Mouse (Mus musculus): Measurements from ENCODE around the gene D930048N14Rik.
"Not testable (repeated sequence)": the region's sequence is repeated elsewhere in the genome, so short reads cannot be mapped to it uniquely, and the experiment has no call there.

Gene D930048N14Rik

GRCm38 (mm10) chr11:51650691-51651515 is at the start of gene D930048N14Rik, which contains the start of gene N4bp3:
Gene D930048N14Rik, plus strand, starts transcription at chr11:51650954.
Gene N4bp3, minus strand, starts transcription at chr11:51650842.
- peak; percentile 64 to 67 for DNase-seq (ENCODE audit: low spot score in 2 of 2)

- DNase-seq (ENCODE audit: low spot score in 2 of 2), result no peak
Observed at GRCm38 (mm10) chr11:51602253-51602652, 48.5 kb upstream of the D930048N14Rik start.

- peak; percentile 88 for DNase-seq (ENCODE audit: low spot score in 2 of 2)
Observed at GRCm38 (mm10) chr11:51605602-51606446, 44.9 kb upstream of the D930048N14Rik start.

GRCm38 (mm10) chr11:51606447-51607095 is 44.2 kb upstream of the D930048N14Rik start, which contains the start of gene Hnrnpab:
Gene Hnrnpab, minus strand, starts transcription at chr11:51606847.
- peak; percentile 99 for DNase-seq (ENCODE audit: low spot score in 2 of 2)

GRCm38 (mm10) chr11:51607096-51607738 is 43.5 kb upstream of the D930048N14Rik start:
- DNase-seq (ENCODE audit: low spot score in 2 of 2), result no peak

GRCm38 (mm10) chr11:51609266-51609909 is 41.4 kb upstream of the D930048N14Rik start:
- DNase-seq (ENCODE audit: low spot score in 2 of 2), result no peak

- DNase-seq (ENCODE audit: low spot score in 2 of 2), result not testable (repeated sequence)
Observed at GRCm38 (mm10) chr11:51609940-51610339, 40.8 kb upstream of the D930048N14Rik start.

GRCm38 (mm10) chr11:51614256-51614655 is 36.5 kb upstream of the D930048N14Rik start:
- DNase-seq (ENCODE audit: low spot score in 2 of 2), result no peak

- no peak for DNase-seq (ENCODE audit: low spot score in 2 of 2)
Observed at GRCm38 (mm10) chr11:51615129-51615528, 35.6 kb upstream of the D930048N14Rik start.

GRCm38 (mm10) chr11:51615601-51616000 is 35.2 kb upstream of the D930048N14Rik start:
- peak; percentile 58 to 60 for DNase-seq (ENCODE audit: low spot score in 2 of 2)

- DNase-seq (ENCODE audit: low spot score in 2 of 2), result not testable (repeated sequence)
Observed at GRCm38 (mm10) chr11:51616113-51616512, 34.6 kb upstream of the D930048N14Rik start.

GRCm38 (mm10) chr11:51617693-51618092 is 33.1 kb upstream of the D930048N14Rik start:
- peak; percentile 71 to 79 for DNase-seq (ENCODE audit: low spot score in 2 of 2)

- DNase-seq (ENCODE audit: low spot score in 2 of 2), result no peak
Observed at GRCm38 (mm10) chr11:51618894-51619408, 31.8 kb upstream of the D930048N14Rik start.

GRCm38 (mm10) chr11:51619409-51620060 is 31.2 kb upstream of the D930048N14Rik start, which contains the start of gene Nhp2:
Gene Nhp2, plus strand, starts transcription at chr11:51619735.
- peak; percentile 94 to 97 for DNase-seq (ENCODE audit: low spot score in 2 of 2)

- DNase-seq (ENCODE audit: low spot score in 2 of 2), result no peak
Observed at GRCm38 (mm10) chr11:51620084-51620483, 30.7 kb upstream of the D930048N14Rik start.

GRCm38 (mm10) chr11:51621776-51622175 is 29.0 kb upstream of the D930048N14Rik start:
- no peak for DNase-seq (ENCODE audit: low spot score in 2 of 2)

GRCm38 (mm10) chr11:51622971-51623491 is 27.7 kb upstream of the D930048N14Rik start:
- peak; percentile 71 to 83 for DNase-seq (ENCODE audit: low spot score in 2 of 2)

GRCm38 (mm10) chr11:51625187-51625820 is 25.4 kb upstream of the D930048N14Rik start:
- no peak for DNase-seq (ENCODE audit: low spot score in 2 of 2)

- no peak for DNase-seq (ENCODE audit: low spot score in 2 of 2)
Observed at GRCm38 (mm10) chr11:51627425-51627824, 23.3 kb upstream of the D930048N14Rik start.
